Mouse (Mus musculus) myocyte (in vitro differentiated cells): ENCODE data around the gene Adgrb3.

Experiments used
- E2F4 ChIP-seq: IDR thresholded peaks from one replicate; pipeline ENCODE4 v1.6.1; 2011; ENCODE audit warnings: mild to moderate bottlenecking, control low read depth, moderate library complexity; ENCODE audit not compliant: insufficient read depth
- MAX ChIP-seq: IDR thresholded peaks from one replicate; pipeline ENCODE4 v1.6.1; 2011; ENCODE audit warnings: low read depth, mild to moderate bottlenecking, control low read depth
- POLR2A ChIP-seq: IDR thresholded peaks from one replicate; pipeline ENCODE4 v1.6.1; 2011; ENCODE audit warnings: low read depth, mild to moderate bottlenecking, control low read depth, moderate library complexity; ENCODE audit not compliant: insufficient read length
- REST ChIP-seq: IDR thresholded peaks from one replicate; pipeline ENCODE4 v1.6.1; 2011; ENCODE audit warnings: mild to moderate bottlenecking, control low read depth, moderate library complexity; ENCODE audit not compliant: insufficient read depth, insufficient read length

DNA sequence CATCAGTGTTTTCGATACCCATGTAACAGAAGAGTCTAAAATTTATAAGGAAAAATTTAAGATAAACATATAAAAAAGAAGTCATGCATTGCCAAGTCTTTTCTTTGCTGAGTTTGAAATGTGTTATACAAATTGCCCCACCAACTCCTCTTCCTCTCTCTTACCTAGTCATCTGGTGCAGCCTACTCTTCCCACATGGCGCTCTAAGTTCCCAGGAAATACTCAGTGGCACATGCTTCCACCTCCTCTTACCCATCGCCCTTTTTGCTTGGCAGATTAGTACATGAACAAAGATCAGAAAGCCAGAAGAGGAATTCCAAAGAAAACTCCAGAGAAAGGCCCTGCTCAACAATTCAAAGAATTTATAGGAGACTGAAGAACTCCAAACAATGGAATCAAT is 353.8 kb downstream of the Adgrb3 start:
- TF ChIP-seq POLR2A (no peak), MAX (no peak), E2F4 (no peak), REST (no peak)
